Mouse (Mus musculus): Measurements from ENCODE around the gene Adrb1. TPM values are rescaled to one million over a fixed set of nuclear protein-coding genes. Genes with fewer than 3 reads are reported as not detected.

Gene Adrb1
- polyA plus RNA-seq (2012), result not detected in 2 replicates

- TF ChIP-seq GATA1 (IDR thresholded peaks at IDR 0.05; ENCODE audit: low read length), result no peak
Measured at GRCm38 (mm10) chr19:56721387-56722211, at the start of gene Adrb1. Gene Adrb1 (plus strand): TSS chr19:56722199.

GRCm38 (mm10) chr19:56675690-56676089 is 46.3 kb upstream of the Adrb1 start:
- TF ChIP-seq GATA1 (IDR thresholded peaks at IDR 0.05; ENCODE audit: low read length), result no peak

DNA sequence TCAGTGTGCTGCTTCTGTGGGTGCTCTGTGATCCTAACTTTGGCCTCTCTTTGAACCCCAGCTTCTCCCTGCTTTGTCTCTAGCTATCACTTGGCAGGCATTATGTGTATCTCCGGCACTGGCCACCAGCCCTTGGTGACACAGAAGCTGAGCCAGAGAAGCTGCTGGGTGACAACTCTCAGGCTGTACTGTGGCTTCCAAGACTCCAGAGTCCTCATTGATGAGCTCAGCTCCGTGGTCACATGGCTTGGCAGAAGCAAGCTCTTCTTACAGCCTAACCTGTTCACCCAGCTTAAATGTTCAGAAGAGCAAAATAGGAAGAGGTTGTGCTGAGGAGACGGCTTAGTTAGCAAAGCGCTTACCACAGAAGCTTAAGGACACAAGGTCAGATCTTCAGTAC is 45.5 kb upstream of the Adrb1 start:
- no peak for TF ChIP-seq GATA1 (IDR thresholded peaks at IDR 0.05; ENCODE audit: low read length)

DNA sequence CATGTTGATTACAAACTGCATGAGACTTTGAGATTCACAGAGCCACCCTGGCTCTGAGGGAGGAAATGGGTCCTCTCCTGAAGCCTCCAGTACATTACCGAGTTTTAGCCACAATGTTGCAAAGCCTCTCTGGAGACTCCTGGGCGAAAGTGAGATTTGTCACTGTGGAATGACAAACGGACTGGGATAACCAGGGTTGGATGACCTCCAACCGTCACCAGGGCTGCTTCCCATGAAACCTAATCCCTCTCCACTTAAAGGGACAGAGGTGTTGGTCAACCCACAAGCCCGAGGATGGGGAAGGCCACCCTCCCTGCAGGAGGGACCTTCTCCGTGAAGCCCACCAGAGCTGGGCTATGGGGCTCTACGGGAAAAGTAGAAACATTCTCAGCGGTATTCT is 44.4 kb upstream of the Adrb1 start:
- TF ChIP-seq GATA1 (IDR thresholded peaks at IDR 0.05; ENCODE audit: low read length), result no peak

GRCm38 (mm10) chr19:56678516-56678915 is 43.5 kb upstream of the Adrb1 start:
- no peak for TF ChIP-seq GATA1 (IDR thresholded peaks at IDR 0.05; ENCODE audit: low read length)

- TF ChIP-seq GATA1 (IDR thresholded peaks at IDR 0.05; ENCODE audit: low read length), result no peak
Measured at GRCm38 (mm10) chr19:56679213-56679965, 42.6 kb upstream of the Adrb1 start.

GRCm38 (mm10) chr19:56679992-56680391 is 42.0 kb upstream of the Adrb1 start:
- no peak for TF ChIP-seq GATA1 (IDR thresholded peaks at IDR 0.05; ENCODE audit: low read length)

GRCm38 (mm10) chr19:56682297-56682696 is 39.7 kb upstream of the Adrb1 start:
- no peak for TF ChIP-seq GATA1 (IDR thresholded peaks at IDR 0.05; ENCODE audit: low read length)

- no peak for TF ChIP-seq GATA1 (IDR thresholded peaks at IDR 0.05; ENCODE audit: low read length)
Measured at GRCm38 (mm10) chr19:56682843-56683242, 39.2 kb upstream of the Adrb1 start.

GRCm38 (mm10) chr19:56685515-56685914 is 36.5 kb upstream of the Adrb1 start:
- TF ChIP-seq GATA1 (IDR thresholded peaks at IDR 0.05; ENCODE audit: low read length), result no peak

- no peak for TF ChIP-seq GATA1 (IDR thresholded peaks at IDR 0.05; ENCODE audit: low read length)
Measured at GRCm38 (mm10) chr19:56686218-56686617, 35.8 kb upstream of the Adrb1 start.

GRCm38 (mm10) chr19:56687026-56687635 is 34.9 kb upstream of the Adrb1 start:
- TF ChIP-seq GATA1 (IDR thresholded peaks at IDR 0.05; ENCODE audit: low read length), result no peak

- no peak for TF ChIP-seq GATA1 (IDR thresholded peaks at IDR 0.05; ENCODE audit: low read length)
Measured at GRCm38 (mm10) chr19:56687676-56688075, 34.3 kb upstream of the Adrb1 start.

GRCm38 (mm10) chr19:56688661-56689335 is 33.2 kb upstream of the Adrb1 start:
- no peak for TF ChIP-seq GATA1 (IDR thresholded peaks at IDR 0.05; ENCODE audit: low read length)

DNA sequence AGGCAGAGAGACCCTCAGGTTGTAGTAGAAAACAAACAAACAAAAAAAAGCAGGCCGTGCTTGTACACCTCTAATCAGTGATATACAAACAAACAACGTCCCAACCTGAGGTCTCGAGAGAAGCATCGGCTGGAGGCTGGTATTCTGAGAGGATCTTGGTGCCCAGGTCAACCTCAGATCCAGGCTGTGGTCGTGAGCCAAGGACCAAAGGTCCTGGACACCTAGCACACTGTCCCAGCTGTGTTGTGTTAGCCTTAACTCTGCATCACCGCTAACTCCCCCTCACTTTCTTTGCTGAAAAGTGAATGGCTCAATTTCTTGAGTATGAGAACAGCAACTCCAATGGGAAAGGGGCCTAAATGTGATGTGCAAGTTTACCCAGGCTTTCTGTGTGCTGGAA is 32.5 kb upstream of the Adrb1 start:
- no peak for TF ChIP-seq GATA1 (IDR thresholded peaks at IDR 0.05; ENCODE audit: low read length)

- no peak for TF ChIP-seq GATA1 (IDR thresholded peaks at IDR 0.05; ENCODE audit: low read length)
Measured at GRCm38 (mm10) chr19:56691103-56691502, 30.9 kb upstream of the Adrb1 start.
